Mouse (Mus musculus): Measurements from ENCODE around the gene Magohb. TPM values are rescaled to one million over a fixed set of nuclear protein-coding genes. Genes with fewer than 3 reads are reported as not detected.

Gene Magohb
- polyA plus RNA-seq, 1 experiment from 2014 or later = 50.8 TPM

DNA sequence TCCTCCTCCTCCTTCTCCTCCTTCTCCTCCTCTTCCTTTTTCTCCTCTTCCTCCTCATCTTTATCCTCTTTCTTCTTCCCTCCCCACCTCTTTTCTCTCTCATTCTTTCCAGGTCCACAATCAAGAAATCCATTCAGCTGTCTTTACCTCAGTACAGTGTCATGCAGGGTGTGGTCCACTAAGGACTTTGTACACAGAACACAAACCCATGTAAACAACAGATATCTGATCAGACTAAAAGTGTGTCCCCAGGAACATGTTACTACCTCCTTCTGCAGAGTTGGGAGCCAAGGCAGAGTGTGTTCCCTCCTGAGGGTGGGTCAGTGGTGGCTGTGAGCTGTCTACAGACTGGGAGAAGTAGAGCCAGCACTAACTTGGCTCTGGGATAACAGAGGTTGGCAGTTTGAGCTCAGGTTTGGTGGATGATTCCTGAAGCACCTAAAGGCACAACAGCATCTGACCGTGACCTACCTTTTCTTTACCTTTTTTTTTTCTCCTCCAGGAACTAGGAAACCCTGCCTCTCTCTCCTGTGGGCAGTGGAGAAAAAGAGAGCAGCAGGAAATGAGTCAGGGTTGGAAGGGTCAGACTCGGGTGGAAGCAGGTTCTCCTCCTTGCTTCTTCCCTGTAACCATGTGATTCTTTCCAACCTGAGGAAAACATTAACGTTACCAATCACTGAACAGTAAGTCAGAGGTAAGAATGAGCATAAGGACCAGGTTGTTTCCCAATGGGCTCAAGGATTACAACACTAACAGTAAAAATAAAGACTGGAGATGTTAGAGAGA lies 29.0 kb upstream of the Magohb start:
- Histone ChIP-seq H3K4me2 (replicated peaks; ENCODE audit: low read depth) (no peak overlapping the region), H3K9me3 (ENCODE audit: control insufficient read depth, low read length) (no peaks in the 10 kb centered on the region), H3K4me1 (replicated peaks; ENCODE audit: control insufficient read depth, insufficient read depth) (no peaks in the 10 kb centered on the region), H3K9ac (ENCODE audit: low read length) (no peak overlapping the region), H3K27me3 (ENCODE audit: control insufficient read depth, insufficient read depth, low read length) (no peaks in the 10 kb centered on the region), H3K27ac (replicated peaks) (peak overlapping the region; percentile 59), H3K4me3 (ENCODE audit: low read depth, low read length) (no peak overlapping the region), H3K36me3 (ENCODE audit: control insufficient read depth, insufficient read depth, low read length) (no peaks in the 10 kb centered on the region)
- ATAC-seq (ENCODE audit: low FRiP score, low TSS enrichment) (peak; percentile 94), DNase-seq (ENCODE audit: low spot score) (peak; percentile 44)
- TF ChIP-seq CTCF (IDR thresholded peaks at IDR 0.05; ENCODE audit: low read depth) = no peak
- TF ChIP-seq EP300 (optimal IDR thresholded peaks at IDR 0.05) = no peak
- 47% methylated on average over 3 of the region's 3 CpGs for WGBS

DNA sequence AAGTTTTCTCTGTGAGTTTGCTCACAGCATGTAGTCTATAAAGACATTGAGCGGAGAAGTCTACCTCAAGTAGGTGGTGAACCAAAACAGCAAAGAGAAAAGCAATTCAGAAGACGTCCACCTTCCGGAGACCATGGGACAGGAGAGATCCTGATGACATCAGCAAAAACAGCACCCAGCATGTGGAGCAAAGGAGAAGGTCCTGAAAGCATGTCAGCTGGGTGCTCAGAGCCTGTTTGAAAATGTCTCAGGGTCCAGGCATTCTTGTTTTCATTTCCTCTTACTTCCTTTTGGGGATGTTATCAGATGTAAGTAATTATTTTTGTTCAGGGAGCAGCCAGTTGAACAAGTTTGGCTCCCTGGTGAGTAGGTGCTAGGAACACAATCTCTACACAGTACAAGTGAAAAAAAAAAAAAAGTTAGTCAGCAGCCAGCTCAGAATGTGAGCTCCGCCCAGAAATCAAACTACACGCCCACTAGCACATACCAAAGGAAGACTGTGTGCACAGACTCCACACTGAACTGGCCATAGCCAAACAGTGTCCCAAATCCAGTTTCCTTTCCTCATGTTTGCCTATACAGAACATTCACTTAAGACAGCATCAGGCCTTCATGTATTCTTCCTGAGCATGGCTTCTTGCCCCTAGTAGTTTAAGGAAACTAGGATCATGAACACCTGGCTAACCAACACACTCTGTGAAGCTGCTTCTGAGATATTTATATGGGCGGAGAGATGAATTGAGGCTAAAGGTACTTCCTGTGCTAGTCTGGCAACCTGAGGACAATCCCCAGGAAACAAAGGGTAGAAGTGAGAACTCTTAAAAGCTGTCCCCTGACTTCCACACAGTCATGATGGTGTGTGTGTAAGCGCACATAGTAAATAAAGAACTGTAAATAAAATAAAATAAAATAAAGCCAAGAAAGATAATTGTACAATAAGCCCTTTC lies 23.4 kb upstream of the Magohb start:
- Histone ChIP-seq H3K36me3 (ENCODE audit: control insufficient read depth, insufficient read depth, low read length) (no peaks in the 10 kb centered on the region), H3K27me3 (ENCODE audit: control insufficient read depth, insufficient read depth, low read length) (no peaks in the 10 kb centered on the region), H3K4me1 (replicated peaks; ENCODE audit: control insufficient read depth, insufficient read depth) (no peaks in the 10 kb centered on the region), H3K9ac (ENCODE audit: low read length) (no peak overlapping the region), H3K9me3 (ENCODE audit: control insufficient read depth, low read length) (no peaks in the 10 kb centered on the region), H3K27ac (replicated peaks) (peak overlapping the region; percentile 90), H3K4me3 (ENCODE audit: low read depth, low read length) (no peak overlapping the region), H3K4me2 (replicated peaks; ENCODE audit: low read depth) (no peak overlapping the region)
- TF ChIP-seq EP300 (optimal IDR thresholded peaks at IDR 0.05) (peak; percentile 82), CTCF (IDR thresholded peaks at IDR 0.05; ENCODE audit: low read depth) (no peak)
- WGBS = 59% methylated on average over 7 of the region's 7 CpGs
- DNase-seq (ENCODE audit: low spot score) = peak; percentile 75
- ATAC-seq (ENCODE audit: low FRiP score, low TSS enrichment) = peak; percentile 98

- no peaks in the 10 kb centered on the region for H3K4me1 ChIP-seq (replicated peaks; ENCODE audit: control insufficient read depth, insufficient read depth)
- H3K4me3 ChIP-seq (ENCODE audit: low read depth, low read length) = no peak overlapping the region
- no peaks in the 10 kb centered on the region for H3K27me3 ChIP-seq (ENCODE audit: control insufficient read depth, insufficient read depth, low read length)
- DNase-seq (ENCODE audit: low spot score) (no peak), ATAC-seq (ENCODE audit: low FRiP score, low TSS enrichment) (no peak)
- no peaks in the 10 kb centered on the region for H3K9me3 ChIP-seq (ENCODE audit: control insufficient read depth, low read length)
- no peak overlapping the region for H3K9ac ChIP-seq (ENCODE audit: low read length)
- no peak overlapping the region for H3K27ac ChIP-seq (replicated peaks)
- 54% methylated on average over 3 of the region's 3 CpGs for WGBS
- H3K36me3 ChIP-seq (ENCODE audit: control insufficient read depth, insufficient read depth, low read length) = no peaks in the 10 kb centered on the region
- no peak overlapping the region for H3K4me2 ChIP-seq (replicated peaks; ENCODE audit: low read depth)
- TF ChIP-seq CTCF (IDR thresholded peaks at IDR 0.05; ENCODE audit: low read depth) = no peak
- no peak for TF ChIP-seq EP300 (optimal IDR thresholded peaks at IDR 0.05)
These were observed 15.0 kb upstream of the Magohb start for GRCm38 (mm10) chr6:131308031-131308430.

- Histone ChIP-seq H3K36me3 (ENCODE audit: control insufficient read depth, insufficient read depth, low read length) (no peaks in the 10 kb centered on the region), H3K27me3 (ENCODE audit: control insufficient read depth, insufficient read depth, low read length) (no peaks in the 10 kb centered on the region), H3K9ac (ENCODE audit: low read length) (no peak overlapping the region), H3K4me3 (ENCODE audit: low read depth, low read length) (no peak overlapping the region), H3K9me3 (ENCODE audit: control insufficient read depth, low read length) (no peaks in the 10 kb centered on the region), H3K4me1 (replicated peaks; ENCODE audit: control insufficient read depth, insufficient read depth) (no peaks in the 10 kb centered on the region), H3K27ac (replicated peaks) (no peak overlapping the region), H3K4me2 (replicated peaks; ENCODE audit: low read depth) (no peak overlapping the region)
- TF ChIP-seq CTCF (IDR thresholded peaks at IDR 0.05; ENCODE audit: low read depth) (no peak), EP300 (optimal IDR thresholded peaks at IDR 0.05) (no peak)
- DNase-seq (ENCODE audit: low spot score) (no peak), ATAC-seq (ENCODE audit: low FRiP score, low TSS enrichment) (no peak)
- 51% methylated on average over 3 of the region's 3 CpGs for WGBS
These were observed 11.7 kb upstream of the Magohb start for GRCm38 (mm10) chr6:131304776-131305175.

DNA sequence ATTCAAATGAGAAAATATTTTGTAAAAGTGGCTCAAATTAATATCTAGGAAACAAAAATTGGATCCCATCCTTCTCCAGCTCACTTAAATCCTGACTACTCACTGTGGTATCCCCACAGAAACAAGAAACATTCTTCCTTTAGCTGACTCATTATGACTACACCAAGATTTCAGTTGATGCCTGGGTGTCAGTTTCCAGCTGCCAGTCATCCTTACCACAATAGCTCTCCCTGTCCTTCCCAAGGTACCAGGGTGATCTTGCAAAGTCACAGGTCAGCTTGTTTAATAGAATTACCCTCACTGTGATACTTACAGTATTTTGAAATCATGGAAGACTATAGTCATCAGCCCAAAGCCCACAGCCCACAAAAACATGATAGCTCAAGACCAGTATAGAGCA lies 5.5 kb upstream of the Magohb start:
- ATAC-seq (ENCODE audit: low FRiP score, low TSS enrichment) (no peak), DNase-seq (ENCODE audit: low spot score) (no peak)
- Histone ChIP-seq H3K9ac (ENCODE audit: low read length) (no peak overlapping the region), H3K27ac (replicated peaks) (no peak overlapping the region), H3K4me2 (replicated peaks; ENCODE audit: low read depth) (no peak overlapping the region), H3K36me3 (ENCODE audit: control insufficient read depth, insufficient read depth, low read length) (no peaks in the 10 kb centered on the region), H3K4me3 (ENCODE audit: low read depth, low read length) (no peak overlapping the region), H3K27me3 (ENCODE audit: control insufficient read depth, insufficient read depth, low read length) (no peaks in the 10 kb centered on the region), H3K4me1 (replicated peaks; ENCODE audit: control insufficient read depth, insufficient read depth) (no peaks in the 10 kb centered on the region), H3K9me3 (ENCODE audit: control insufficient read depth, low read length) (no peaks in the 10 kb centered on the region)
- TF ChIP-seq CTCF (IDR thresholded peaks at IDR 0.05; ENCODE audit: low read depth) (no peak), EP300 (optimal IDR thresholded peaks at IDR 0.05) (no peak)
